Mouse (Mus musculus) induced T-regulatory cell, adult 2 months (primary cell): ENCODE data around the gene Cyp4a10.
"Not testable (repeated sequence)": the region's sequence is repeated elsewhere in the genome, so short reads cannot be mapped to it uniquely, and the experiment has no call there.

ENCODE experiments used
- DNase-seq: peaks from one replicate; pipeline ENCODE4 v3.0.0-alpha.2; 2012; ENCODE audit warnings: low read depth

Gene Cyp4a10

DNA sequence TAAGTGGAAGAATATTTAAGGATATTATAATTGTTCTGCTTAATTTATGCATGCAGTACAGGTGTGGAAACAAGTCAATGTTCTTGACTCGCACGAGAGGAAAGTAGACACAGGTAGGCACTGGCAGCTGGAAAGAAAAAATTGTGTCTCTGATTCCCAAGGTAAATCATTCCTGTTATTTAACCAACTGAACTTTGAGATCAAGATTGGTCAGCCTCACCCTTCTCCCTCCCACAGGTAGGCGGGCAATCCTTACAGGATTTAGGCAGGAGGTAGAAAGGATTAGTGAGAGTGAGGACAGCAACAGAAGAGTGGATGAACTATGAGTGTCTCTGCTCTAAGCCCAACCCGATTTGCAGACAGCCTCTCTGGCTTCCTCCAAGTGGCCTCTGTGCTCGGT lies at the start of gene Cyp4a10:
Gene Cyp4a10, plus strand, starts transcription at position 265 of the 400 bp plus-strand sequence.
- not testable (repeated sequence) for DNase-seq

DNA sequence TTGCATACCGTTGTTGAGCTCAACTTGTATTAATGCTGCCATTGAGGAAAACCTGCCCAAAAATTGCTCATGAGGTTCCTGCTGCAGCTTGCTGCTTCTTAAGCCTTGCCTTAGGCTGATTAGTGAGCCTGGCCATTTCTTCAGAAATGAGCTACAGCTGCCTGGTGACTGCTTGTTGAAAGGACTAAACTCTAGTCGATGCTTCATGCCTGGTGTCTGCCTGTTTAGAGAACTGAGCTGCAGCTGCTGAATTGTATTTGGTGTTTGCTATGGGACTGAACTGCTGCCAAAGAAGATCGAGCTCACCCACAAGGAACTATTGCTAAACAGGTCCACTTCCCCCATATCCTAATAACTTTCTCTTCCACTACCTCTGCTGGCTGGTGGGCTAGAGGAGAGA lies 44.5 kb upstream of the Cyp4a10 start:
- DNase-seq, result not testable (repeated sequence)

DNA sequence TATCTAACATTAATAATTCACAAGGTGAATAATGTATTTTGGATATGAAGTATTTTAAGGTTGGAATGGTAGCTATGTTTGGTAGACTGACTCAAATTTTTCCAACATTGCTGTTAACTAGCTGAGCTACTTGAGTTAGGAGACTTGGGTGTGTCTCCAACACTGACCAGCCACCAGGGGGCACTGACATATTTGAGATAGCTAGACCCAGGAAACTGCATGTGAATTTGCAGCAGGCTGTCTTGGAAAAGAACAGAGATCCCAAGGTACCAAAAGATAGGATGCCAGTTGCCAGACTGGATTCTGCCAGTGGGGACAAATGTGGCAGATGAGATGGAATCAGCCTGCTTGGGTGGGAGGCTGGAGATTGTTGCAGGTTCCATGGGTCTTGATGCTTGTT lies 42.0 kb upstream of the Cyp4a10 start:
- DNase-seq, result not testable (repeated sequence)

DNA sequence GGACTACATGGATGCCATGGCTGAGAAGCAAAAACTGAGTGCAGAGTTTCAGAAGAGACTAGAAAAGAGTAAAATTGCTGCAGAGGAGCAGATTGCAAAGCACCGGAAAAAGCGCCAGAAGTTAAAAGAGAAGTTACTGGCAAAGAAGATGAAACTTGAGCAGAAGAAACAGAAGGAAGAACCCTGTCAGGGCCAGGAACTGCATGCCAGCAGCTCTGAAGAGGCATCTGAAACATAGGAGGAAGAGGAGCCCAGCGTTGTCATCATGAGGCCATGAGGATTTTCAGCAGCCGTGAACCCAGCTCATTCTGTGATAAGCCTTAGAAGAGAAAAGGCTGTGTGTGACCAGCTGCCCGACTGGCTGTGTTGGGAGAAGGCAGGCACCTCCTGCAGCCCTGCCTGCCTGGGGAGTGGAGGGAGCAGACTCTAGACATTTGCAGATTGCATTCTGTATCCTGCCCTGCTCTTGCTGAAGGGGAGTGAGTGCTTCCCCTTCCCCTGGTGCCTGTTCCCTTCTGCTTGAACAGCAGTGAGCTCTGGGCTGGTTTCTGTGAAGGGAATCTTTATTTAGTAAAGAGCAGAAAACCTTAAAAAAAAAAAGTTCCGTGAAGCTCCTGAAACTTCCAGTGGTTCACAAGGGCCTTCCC lies 36.9 kb upstream of the Cyp4a10 start:
- no peak for DNase-seq

DNA sequence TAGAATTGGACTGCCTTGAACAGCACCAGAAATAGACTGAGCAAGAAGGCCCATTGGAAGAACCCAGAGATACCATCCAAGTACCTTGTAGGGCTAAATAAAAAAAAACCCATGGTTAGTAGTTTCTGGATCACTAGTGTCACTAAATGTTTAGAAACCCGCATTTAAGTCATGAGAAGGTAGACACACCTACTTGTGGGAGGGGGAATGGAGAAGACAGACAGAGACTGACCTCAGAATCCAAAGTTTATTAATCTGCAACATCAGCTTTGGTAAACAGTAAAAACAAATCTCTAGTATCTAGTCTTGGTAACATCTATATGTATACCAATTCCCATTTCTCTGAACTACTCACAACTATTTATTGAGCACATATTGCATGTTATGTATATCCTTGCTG lies 22.1 kb upstream of the Cyp4a10 start, which contains the start of gene Cyp4a14:
Gene Cyp4a14, minus strand, starts transcription at position 142 of the 400 bp plus-strand sequence.
- DNase-seq, result no peak

DNA sequence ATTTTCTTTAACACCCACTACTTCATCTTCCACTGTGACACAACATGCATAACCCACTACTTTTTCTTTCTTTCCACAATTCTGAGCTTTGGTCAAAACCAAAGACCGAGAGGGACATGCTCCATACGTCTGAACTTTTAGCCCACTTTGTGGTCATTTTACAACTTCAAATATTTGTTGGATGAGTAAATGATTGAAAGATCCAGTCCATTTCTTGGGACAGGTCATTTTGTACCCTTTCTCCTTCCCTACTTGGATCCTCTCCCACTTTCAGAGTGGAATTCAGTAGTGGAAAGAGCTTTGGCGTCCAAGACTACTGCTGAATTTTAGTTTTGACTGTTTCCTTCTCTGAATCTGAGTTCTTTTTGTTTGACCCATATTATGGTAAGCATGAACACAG lies 20.6 kb upstream of the Cyp4a10 start:
- DNase-seq, result no peak

DNA sequence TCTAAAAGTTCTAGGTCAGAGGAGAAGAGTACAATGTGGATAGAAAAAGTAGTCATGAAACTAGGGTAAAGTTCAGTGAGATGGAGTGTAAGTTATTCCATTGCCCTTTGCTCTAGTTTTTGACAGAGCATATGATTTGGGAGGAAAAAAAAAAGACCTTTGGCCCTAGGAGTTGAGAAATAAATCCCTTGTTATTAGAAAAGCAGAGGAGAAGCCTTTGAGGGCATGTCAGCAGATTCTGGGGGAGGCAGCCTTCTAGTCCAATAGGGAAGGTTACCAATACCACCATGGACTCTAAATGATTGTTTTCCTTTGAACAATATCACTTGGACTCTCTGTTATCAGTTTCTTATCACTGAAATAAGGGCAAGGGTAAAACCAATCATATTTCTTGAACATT lies 4.1 kb upstream of the Cyp4a10 start:
- not testable (repeated sequence) for DNase-seq

DNA sequence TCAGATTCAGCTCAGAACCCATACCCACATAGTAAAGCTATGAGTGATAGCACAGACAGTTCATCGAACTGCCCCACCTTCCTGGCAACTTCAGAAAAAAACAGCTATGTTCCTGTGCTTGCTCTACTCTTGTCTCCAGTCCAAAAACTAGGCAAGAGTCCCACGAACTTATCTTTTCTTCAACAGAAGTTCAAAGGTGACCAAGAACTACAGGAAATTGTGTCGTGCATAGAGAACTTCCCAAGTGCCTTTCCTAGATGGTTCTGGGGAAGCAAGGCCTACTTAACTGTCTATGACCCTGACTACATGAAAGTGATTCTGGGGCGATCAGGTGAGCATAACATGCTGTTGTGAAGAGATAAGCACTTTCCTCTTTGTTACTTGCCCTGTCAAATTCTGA lies 1.4 kb downstream of the Cyp4a10 start:
- no peak for DNase-seq

DNA sequence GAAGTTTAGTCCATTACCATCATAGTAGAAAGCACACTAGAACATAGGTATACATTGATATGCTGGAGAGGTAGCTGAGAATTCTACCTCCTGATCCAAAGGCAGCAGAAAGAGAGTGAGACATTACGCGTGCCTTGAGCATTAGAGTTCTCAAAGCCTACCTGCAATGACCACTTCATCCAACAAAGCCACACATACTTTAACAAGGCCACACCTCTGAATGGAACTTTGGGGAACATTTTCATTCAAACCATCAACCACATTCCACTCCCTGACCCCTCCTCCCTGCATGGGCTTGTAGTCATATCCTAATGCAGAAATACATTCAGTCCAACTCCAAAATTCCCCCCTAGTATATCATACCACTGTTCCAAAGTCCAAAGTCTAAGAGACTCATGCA lies 3.7 kb downstream of the Cyp4a10 start:
- no peak for DNase-seq

DNA sequence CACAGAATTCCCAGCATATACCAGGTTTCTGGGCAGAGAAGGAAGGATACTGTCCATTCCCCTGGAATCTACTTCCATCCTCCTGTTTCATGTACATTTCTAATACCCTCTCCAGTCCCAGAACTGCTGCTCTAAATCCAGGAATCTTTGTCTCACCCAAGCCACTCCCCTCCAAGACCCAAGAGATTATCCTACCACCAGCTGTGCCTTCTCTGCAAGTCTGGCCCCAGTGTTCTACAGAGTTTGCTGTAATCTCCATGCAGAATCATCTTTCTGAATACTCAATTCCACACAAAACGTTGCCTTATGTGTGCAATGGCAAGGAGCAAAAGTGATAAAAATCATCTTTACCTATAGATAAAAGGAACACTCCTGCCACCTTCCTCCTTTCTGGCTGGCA lies 27.0 kb downstream of the Cyp4a10 start:
- DNase-seq, result no peak

DNA sequence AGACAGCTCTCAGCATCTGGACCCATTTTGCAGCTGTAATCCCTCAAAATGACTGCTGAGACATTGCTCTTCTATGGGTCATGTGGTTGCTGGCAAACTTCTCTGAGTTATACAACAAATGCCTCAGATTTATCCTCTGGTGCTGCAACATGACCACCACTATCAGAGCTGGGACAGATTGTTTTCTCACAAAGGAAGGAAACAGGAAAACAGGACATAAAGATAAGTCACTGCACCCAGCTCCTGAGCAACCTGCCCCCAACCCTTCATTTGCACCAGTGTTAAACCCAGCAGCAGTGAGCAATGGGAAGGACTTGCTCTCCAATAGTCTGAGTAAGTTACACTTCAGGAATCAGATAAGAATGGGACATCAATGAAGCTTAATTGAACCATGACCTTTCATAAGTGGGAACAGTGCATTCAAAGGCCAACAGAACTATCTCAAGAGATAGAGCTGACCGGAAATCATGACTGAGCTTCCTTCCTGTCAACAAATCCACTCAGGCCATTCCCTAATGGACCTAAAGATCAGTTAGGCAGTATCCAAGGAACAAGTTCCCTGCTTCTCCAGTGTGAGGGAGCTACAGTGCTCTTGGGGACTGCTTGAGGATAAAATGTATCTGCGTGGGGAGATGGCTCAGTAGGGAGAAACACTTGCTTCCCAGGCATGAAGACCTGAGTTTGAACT lies 28.2 kb downstream of the Cyp4a10 start:
- DNase-seq, result no peak

DNA sequence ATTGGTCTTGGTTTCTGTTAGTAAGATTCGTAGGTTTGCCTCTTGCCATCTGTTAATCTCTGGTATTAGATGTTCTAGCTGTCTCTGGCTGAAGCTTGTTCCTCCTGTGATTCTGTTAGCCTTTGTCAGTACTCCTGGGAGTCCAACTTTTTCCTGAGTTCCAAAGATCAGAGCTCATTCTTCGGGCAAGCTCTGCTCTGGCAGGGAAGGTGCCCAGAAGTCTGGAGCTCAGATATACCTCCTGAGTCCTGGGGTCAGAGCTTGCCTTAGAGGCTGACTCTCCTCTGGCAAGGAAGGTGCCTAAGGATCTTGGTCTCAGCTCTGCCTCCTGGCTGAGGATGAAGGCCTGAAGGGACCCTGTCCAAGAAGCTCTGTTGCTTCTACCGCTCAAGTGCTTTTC lies 34.7 kb downstream of the Cyp4a10 start:
- DNase-seq, result no peak

DNA sequence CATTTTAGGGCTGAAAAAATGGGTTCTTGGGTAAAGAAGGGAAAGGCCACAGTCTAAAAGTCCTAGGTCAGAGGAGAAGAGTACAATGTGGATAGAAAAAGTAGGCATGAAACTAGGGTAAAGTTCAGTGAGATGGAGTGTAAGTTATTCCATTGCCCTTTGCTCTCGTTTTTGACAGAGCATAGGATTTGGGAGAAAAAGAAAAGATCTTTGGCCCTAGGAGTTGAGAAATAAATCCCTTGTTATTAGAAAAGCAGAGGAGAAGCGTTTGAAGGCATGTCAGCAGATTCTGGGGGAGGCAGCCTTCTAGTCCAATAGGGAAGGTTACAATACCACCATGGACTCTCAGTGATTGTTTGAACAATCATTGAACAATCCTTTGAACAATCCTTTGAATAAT lies 37.4 kb downstream of the Cyp4a10 start:
- DNase-seq, result no peak

DNA sequence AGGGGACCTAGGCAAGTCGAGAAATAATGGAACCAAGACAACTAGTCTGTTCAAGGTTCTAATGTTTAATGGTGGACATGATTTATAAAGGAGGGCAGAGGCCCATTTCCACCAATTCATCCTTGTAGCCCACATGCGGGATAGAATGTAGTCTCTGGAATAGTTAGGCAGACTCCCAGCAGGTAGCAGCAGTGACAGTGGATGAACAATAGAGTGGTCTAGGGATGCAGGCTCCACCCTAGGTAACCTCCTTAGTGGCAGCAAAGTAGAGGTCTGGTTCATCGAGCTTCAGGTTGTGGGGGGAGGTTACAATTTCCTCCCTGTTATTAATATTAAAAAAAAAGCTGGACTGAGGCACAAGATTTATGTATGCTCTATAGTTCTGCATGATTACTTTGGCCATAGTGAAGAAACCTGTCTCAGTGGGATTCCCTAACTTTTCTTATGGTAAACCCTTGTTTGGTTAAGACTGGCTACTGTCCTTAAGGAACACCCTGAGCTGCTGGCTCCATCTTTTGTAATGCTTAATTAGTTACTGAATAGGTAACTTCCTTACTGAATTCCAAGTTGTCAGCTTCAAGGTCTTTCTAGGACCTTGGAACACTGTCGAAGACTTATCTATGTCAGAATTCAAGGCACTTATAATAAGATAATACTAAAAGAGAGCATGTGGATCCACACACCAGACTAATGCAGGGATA lies 39.9 kb downstream of the Cyp4a10 start:
- DNase-seq, result no peak

DNA sequence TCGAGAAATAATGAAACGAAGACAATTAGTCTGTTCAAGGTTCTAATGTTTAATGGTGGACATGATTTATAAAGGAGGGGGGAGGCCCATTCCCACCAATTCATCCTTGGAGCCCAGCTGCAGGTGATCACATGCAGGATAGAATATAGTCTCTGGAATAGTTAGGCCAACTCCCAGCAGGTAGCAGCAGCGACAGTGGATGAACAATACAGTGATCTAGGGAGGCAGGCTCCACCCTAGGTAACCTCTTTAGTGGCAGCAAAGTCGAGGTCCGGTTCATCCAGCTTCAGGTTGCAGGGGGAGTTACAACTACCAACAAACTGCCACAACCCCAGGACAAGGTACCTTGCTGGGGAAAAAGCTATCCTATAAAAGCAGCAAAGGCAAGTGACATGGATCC lies 43.2 kb downstream of the Cyp4a10 start:
- DNase-seq, result not testable (repeated sequence)

DNA sequence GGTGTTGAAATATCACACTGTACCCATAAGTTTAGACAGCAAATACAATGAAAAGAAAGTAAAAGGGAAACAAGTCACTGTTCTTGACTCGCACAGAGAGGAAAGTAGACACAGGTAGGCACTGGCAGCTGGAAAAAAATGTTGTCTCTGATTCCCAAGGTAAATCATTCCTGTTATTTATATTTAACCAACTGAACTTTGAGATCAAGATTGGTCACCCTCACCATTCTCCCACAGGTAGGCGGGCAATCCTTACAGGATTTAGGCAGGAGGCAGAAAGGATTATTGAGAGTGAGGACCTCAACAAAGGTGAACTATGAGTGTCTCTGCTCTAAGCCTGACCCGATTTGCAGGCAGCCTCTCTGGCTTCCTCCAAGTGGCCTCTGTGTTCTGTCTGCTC lies 45.3 kb downstream of the Cyp4a10 start, which contains the start of gene Cyp4a31:
Gene Cyp4a31, plus strand, starts transcription at position 249 of the 400 bp plus-strand sequence.
- DNase-seq, result no peak

DNA sequence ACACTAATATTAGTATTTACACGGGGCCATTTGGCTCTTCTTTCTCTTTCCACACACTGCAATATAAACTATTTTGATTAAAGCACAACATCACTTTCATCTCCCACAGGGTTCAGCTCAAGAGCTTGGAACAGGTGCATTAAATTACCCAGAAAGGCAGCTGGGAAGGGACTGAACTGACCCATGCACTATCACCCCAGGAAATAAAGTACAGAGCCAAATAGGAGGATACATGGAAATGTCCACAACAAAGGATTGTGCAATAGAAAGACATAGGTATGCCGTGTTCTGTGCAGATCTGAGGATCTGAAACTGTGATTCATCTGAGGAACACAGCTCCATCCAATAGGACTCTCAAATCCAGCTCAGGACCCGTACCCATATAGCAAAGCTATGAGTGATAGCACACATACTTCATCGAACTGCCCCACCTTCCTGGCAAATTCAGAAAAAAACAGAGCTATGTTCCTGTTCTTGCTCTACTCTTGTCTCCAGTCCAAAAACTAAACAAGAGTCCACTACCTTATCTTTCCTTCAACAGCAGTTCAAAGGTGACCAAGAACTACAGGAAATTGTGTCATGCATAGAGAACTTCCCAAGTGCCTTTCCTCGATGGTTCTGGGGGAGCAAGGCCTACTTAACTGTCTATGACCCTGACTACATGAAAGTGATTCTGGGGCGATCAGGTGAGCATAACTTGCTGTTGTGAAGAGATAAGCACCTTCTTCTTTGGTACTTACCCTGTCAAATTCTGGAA lies 46.6 kb downstream of the Cyp4a10 start:
- not testable (repeated sequence) for DNase-seq

DNA sequence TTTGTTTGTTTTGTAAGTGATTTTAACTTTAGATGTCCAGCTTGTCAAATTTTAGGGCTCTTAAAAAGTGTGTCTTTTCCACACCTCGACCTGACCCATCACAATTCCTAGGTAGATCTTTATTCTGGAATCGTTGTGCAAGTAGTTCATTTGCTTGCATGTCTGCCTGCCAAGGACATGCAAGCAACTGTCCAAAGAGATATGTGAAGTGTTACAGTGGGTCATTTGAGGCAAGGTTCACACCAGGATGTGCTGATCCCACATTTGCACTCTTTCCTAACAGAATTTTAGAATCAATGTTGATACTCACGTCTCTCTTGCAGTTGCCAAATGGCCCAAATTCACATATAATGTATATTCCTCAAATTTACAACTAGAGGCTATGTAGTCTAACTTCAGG lies 57.2 kb downstream of the Cyp4a10 start:
- no peak for DNase-seq

DNA sequence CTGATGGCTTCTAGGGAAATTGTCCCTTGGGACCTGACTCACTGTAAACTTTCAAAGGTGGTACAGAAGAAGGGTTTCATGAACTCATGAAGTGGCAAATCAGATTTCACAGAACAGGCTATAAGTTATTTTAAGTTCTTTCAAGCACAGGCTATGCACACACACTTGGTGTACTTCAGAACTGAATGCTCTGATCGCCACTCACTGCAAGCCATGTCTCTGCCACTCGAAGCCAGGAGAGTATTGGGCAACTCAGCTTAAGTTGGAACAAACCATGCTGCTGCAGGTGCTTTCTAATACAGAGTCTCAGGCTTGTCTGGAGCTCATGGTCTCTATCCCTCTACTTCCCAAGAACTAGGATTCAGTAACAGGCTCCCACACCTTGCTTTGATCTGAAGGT lies 57.7 kb downstream of the Cyp4a10 start:
- DNase-seq, result no peak

DNA sequence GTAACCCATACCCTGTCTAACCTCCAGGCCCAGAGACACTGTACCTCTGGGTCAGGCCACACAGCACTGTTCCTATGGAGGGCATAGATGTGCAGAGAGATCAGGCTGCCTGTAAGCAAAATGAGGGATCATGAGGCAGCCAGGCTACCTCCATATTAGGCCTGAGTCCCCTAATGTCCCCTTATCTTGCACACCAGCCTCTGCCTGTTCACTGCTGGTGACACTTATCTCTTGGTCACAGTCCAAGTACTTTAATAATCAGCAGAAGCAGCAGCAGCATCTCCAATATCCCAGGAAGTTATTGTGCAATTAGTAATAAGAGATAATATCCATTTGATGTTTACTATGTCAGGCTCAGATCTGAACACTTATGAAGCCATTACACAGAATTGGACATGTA lies 65.0 kb downstream of the Cyp4a10 start:
- no peak for DNase-seq
